Mouse (Mus musculus): Measurements from ENCODE around the gene Cnih4.
A peak's percentile ranks its signal among the peaks of the same experiment; 100 is the strongest.

The Cnih4 gene

DNA sequence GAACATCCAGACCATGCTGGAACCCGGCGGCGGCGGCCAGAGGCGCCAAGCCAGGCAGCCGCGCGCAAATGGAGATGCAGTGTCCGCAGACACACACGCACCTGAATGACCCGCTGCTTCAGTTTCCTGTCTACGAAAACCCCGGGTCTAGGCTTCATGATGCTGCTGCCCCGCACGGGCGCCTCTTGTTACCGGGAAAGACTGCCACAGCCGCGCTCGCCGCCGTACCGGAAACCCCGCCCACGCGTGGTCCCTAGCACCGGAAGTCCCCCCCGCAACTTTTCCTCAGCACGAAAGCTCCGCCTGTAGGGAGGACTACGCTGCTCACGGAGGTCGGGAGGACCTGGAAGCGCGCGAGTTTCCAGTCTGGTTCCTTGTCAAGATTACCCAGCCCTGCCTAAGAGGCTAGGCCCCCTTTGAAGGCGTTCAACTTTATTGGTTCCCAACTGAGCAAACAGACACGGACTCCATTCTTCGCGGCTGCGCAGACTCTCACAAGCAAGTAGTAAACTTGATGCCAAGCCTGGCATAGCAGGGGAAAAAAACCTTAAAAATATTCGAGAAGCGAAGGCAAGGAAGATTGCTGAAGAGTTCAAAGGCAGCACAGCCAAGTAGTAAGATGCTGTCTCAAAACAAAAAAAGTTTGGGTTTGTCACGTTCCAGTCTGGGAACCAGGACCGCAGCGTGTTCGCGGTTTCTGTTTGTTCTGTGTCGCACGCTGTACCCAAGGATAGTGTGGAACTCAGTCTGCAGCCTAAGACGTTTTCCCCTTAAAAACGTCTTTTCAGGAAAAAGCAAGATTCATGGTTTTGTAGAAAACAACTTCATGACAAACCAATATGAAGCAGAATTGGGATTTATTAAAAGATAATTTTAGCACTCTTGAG, at the start of gene Cnih4, which contains the start of gene Nvl:
Gene Cnih4 (plus strand): TSS at position 744 of the 887 bp plus-strand sequence.
Gene Nvl (minus strand): TSS at position 255 of the 887 bp plus-strand sequence.
- peak; percentile 95 to 96 for DNase-seq (ENCODE audit: low spot score in 2 of 2)

DNA sequence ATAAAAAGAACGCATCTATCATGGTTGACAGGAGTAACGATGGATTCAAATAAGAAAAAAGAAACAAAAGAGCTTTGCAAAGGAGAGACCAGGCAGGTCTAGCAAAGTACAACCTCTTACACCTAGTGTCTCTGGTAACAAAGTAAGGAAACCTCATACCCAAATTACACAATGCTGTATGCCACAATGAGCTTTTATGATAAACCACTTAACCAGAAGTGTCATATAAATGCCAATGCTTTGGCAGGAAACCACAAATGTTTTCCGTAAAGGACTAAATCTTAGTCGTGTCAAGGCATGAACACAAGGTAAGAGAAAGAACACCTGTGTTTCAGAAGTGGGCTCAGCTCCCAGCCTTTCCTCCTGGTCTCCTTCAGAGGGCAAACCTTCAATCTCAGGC, 27.4 kb upstream of the Cnih4 start:
- no peak for DNase-seq (ENCODE audit: low spot score in 2 of 2)

DNA sequence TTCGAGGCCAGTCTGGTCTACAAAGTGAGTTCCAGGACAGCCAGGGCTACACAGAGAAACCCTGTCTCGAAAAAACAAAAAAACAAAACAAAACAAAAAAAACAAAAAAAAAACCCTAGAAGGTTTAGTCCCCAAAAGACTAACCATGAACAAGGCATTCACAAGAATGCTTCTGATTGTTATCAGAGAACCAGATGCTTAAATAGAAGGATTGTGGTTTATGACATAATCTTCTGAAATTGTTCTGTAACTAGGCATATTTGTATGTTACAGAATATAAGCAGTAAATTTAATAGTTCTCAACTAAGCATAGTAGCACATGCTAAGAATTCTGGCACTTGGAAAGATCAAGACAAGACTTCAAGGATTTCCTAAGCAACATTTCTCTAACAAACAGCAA, 20.3 kb upstream of the Cnih4 start:
- DNase-seq (ENCODE audit: low spot score in 2 of 2): no peak

- no peak for DNase-seq (ENCODE audit: low spot score in 2 of 2)
These were observed 18.6 kb upstream of the Cnih4 start for GRCm38 (mm10) chr1:181125916-181126315.

GRCm38 (mm10) chr1:181126766-181127165, 17.7 kb upstream of the Cnih4 start:
- no peak for DNase-seq (ENCODE audit: low spot score in 2 of 2)

DNA sequence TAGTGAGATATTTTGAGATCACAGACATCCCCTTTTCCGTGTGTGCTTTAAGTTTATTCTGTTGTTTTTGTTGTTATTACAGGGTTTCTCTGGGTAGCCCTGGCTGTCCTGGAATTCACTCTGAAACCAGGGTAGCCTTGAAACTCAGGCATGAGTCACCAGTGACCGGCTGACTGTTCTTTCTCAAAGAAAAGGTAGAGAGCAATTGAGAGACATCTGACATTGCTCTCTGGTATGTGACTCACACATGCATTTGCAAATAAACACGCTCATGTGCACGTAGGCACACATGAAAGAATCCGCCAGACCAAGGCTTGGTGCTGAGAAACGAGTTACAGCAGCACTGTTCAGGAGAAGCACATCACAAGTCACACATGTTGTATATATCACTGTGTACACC, 12.6 kb upstream of the Cnih4 start:
- DNase-seq (ENCODE audit: low spot score in 2 of 2): no peak

DNA sequence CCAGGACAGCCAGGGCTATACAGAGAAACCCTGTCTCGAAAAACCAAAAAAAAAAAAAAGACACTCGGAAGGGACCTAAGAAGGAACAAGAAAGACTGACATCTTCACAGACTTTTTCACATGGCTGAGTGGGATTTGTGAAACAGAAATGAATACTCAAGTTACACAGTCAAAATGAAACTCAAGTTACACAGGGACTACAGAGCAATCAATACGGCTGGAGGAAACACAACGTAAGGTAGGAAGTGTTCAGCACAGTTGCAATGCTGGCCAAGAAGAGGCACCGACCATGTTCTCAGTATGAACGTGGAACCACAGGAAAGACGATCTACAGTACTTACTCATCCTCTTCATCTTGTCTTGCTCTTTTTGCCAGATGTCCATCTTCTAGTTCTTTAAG, 5.8 kb upstream of the Cnih4 start:
- DNase-seq (ENCODE audit: low spot score in 2 of 2): no peak

GRCm38 (mm10) chr1:181143609-181143949, 914 bp upstream of the Cnih4 start:
- no peak for DNase-seq (ENCODE audit: low spot score in 2 of 2)

- DNase-seq (ENCODE audit: low spot score in 2 of 2): no peak
These were observed 473 bp downstream of the Cnih4 start for GRCm38 (mm10) chr1:181144966-181145365.

DNA sequence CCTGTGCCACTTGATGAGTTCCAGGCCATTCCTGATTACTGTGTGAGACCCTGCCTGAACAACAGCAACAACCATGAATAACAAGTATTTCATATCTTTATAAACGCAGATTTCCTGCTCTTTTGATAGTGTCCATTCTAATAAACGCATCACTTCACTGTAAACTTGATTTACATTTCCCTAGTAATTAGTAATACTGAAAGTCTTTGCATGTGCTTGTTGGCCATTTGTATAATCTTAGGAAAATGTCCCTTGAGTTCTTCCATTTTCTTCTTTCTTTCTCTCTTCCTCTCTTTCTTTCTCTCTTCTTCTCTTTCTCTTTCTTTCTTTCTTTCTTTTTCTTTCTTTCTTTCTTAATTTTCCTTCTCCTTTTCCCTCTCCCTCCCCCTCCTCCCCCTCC, 1.7 kb downstream of the Cnih4 start:
- no peak for DNase-seq (ENCODE audit: low spot score in 2 of 2)

- no peak for DNase-seq (ENCODE audit: low spot score in 2 of 2)
These were observed 4.0 kb downstream of the Cnih4 start for GRCm38 (mm10) chr1:181148540-181148939.

GRCm38 (mm10) chr1:181149373-181150017, 5.0 kb downstream of the Cnih4 start:
- no peak for DNase-seq (ENCODE audit: low spot score in 2 of 2)

- DNase-seq (ENCODE audit: low spot score in 2 of 2): no peak
These were observed 5.9 kb downstream of the Cnih4 start for GRCm38 (mm10) chr1:181150431-181150826.

- DNase-seq (ENCODE audit: low spot score in 2 of 2): peak; percentile 94 to 96
These were observed 6.5 kb downstream of the Cnih4 start for GRCm38 (mm10) chr1:181150827-181151534.

GRCm38 (mm10) chr1:181151541-181151940, 7.0 kb downstream of the Cnih4 start:
- DNase-seq (ENCODE audit: low spot score in 2 of 2): no peak

GRCm38 (mm10) chr1:181167816-181168215, 23.3 kb downstream of the Cnih4 start:
- DNase-seq (ENCODE audit: low spot score in 2 of 2): no peak

GRCm38 (mm10) chr1:181168377-181168776, 23.9 kb downstream of the Cnih4 start:
- DNase-seq (ENCODE audit: low spot score in 2 of 2): no peak

DNA sequence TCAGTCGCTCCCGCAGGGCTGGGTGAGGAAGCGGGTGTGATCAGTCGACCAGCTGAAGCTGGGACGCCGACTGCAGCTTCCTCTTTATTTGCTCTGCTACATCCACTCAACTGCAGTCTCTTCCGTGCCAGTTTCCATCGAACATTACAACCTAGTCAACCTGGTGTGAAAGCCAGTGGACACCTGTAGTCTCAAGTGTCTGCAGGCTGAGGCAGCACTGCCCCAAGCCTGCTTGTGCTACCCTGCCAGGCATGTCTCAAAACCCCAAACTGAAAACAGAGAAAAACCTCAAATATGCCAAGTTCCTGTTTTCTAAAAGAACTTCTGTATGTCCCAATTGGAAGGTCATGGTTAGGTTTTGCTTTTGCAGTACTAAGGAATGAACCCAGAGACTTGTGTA, 25.7 kb downstream of the Cnih4 start:
- no peak for DNase-seq (ENCODE audit: low spot score in 2 of 2)

DNA sequence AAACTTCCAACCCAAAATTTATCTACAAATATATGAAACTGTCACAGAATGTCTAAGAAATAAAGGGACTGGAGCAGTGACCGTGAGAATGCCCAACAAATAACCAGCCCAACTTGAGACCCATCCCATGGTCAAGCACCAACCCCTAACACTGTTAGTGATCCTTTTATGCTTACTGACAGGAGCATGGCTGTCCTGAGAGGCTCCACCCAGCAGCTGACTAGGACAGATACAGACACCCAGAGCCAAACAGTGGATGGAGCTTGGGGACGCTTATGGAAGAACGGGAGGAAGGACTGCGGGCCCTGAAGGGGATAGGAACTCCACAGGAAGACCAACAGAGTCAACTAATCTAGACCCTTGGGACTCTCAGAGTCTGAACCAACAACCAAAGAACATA, 44.4 kb downstream of the Cnih4 start:
- no peak for DNase-seq (ENCODE audit: low spot score in 2 of 2)

DNA sequence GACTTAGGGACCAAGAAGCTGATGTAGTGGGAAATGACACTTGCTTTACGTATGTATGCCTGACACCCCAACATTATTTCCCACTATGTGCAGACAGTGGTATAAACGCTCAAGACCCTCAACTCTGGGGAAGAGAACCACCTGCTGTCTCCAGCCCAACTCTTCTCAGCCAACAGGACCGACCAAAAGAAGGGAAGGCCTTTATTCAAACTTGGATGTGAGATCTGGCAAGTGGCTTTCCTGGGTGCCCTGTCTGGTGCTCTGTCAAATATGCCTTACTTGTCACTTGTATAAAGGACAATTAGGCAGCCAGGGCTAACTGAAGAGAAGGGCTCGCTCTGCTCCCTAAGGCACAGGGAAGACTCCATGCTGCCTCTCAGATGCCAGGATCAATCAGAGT, 55.0 kb downstream of the Cnih4 start:
- DNase-seq (ENCODE audit: low spot score in 2 of 2): no peak

DNA sequence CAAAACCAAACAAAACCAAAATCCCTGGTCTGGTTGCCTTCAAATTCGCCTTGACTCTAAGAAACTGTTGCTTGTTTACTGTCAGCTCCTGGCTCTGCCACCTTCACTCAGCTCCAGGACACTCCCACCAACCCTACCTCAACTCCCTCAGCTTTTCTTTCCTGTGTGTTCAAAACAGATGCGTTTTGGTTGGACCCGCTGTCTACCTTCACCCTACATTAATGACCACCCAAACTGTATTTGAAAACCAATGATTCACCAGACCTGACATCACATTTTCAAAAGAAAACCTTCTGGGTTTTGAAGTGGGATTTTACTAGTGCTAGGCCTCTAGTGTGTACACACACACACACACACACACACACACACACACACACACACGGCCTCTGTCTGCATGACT, 65.7 kb downstream of the Cnih4 start:
- DNase-seq (ENCODE audit: low spot score in 2 of 2): no peak

GRCm38 (mm10) chr1:181210601-181211402, 66.3 kb downstream of the Cnih4 start:
- peak in 1 of 2 experiments; percentile 32 for DNase-seq (ENCODE audit: low spot score in 2 of 2)
